Mouse (Mus musculus): ENCODE results near the gene Pnrc1. TPM values are rescaled to one million over a fixed set of nuclear protein-coding genes. Genes with fewer than 3 reads are reported as not detected.

Gene Pnrc1
- total RNA-seq (2012; rRNA removed) (15.4 and 27.8 TPM in 2 replicates), total RNA-seq (2014; rRNA removed) (33.0 and 35.3 TPM in 2 replicates), polyA plus RNA-seq (2012; ENCODE audit: insufficient read length, low read depth) (22.6 and 32.2 TPM in 2 replicates)

DNA sequence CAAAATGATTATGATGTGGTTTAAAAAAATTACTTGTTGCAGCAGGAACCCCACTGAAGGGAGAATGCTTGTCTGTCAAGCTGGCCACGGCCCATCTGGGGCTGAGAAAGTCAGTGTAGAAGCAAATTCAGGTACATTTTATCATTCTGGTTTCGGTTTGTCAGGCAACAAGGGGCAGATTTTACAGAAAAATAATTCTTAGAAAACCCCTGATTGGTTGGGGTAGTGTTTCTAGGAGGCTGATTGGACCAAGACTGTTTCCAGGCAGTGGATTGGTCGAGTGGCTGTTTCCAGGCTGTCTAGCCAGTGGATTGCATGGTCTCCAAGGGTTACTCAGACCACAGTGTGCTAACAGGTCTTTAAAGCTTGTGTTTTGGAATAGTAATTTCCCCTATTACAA lies at the start of gene Pnrc1:
TSS of gene Pnrc1 (minus strand) at position 162 of the 400 bp plus-strand sequence.
- no peak within 1 kb of the TSS for H3K27ac ChIP-seq (ENCODE audit: insufficient read depth, low read depth)
- dilution Hi-C loops (cut with MboI; ENCODE audit: extremely low pct_ligation_motif_present, extremely low pct_unique_long_range_greater_than_20kb, low sequenced_read_pairs) (no loop called here), in situ Hi-C loops (cut with MboI; ENCODE audit: low pct_ligation_motif_present, low pct_unique_long_range_greater_than_20kb, low sequenced_read_pairs) (loop anchor here (10.0 kb wide), 1 partner anchor 255 kb away; the partner anchor contains the start of gene Ube2j1)
- peak within 1 kb of the TSS; percentile 58 for H3K4me2 ChIP-seq (ENCODE audit: insufficient read depth, low read depth, poor library complexity, severe bottlenecking)
- H3K79me2 ChIP-seq (replicated peaks; ENCODE audit: control insufficient read depth, extremely low read depth, insufficient read depth, poor library complexity, severe bottlenecking) = no peaks in the 10 kb centered on the region
- peaks cover under 1 to 19% of the 10 kb centered on the region in 2 experiments; a peak in 2 of 4 replicates for H3K4me1 ChIP-seq (ENCODE audit: control insufficient read depth in 1 of 2, insufficient read depth in 2 of 2)
- H3K36me3 ChIP-seq (replicated peaks in 1 of 2; ENCODE audit: control insufficient read depth in 1 of 2, insufficient read depth in 1 of 2, low read length in 1 of 2) = peaks cover 0 to 2% of the 10 kb centered on the region in 2 experiments
- TF ChIP-seq JUN (IDR thresholded peaks at IDR 0.05; ENCODE audit: insufficient read depth, low read depth, low read length) (no peak), EP300 (IDR thresholded peaks at IDR 0.05; ENCODE audit: low read length) (no peak), IRF4 (IDR thresholded peaks at IDR 0.05; ENCODE audit: low read depth, low read length) (peak; percentile 8; the same call in 1 of the 2 replicates), PAX5 (IDR thresholded peaks at IDR 0.05; ENCODE audit: low read length) (no peak), CHD2 (IDR thresholded peaks at IDR 0.05; ENCODE audit: low read length) (peak; percentile 65), GABPA (IDR thresholded peaks at IDR 0.05; ENCODE audit: insufficient replicate concordance, low read depth, low read length) (no peak), USF1 (IDR thresholded peaks at IDR 0.05; ENCODE audit: low read depth, low read length) (no peak), TBP (conservative IDR thresholded peaks at IDR 0.05; ENCODE audit: low read depth, low read length) (0 out of 2 replicates have a peak, but pooled peaks have one; percentile 50), RAD21 (IDR thresholded peaks at IDR 0.05; ENCODE audit: low read depth, low read length) (no peak), TCF12 (IDR thresholded peaks at IDR 0.05; ENCODE audit: low read depth, low read length) (no peak), CHD1 (IDR thresholded peaks at IDR 0.05; ENCODE audit: low read depth, low read length) (no peak), ZKSCAN1 (IDR thresholded peaks at IDR 0.05; ENCODE audit: borderline replicate concordance, low read depth, low read length) (no peak), ZNF384 (IDR thresholded peaks at IDR 0.05; ENCODE audit: low read depth, low read length) (no peak), MAFK (IDR thresholded peaks at IDR 0.05; ENCODE audit: insufficient replicate concordance, low read length) (no peak), MYC (IDR thresholded peaks at IDR 0.05; ENCODE audit: low read depth, low read length) (peak; percentile 8; the same call in 1 of the 2 replicates), KAT2A (IDR thresholded peaks at IDR 0.05; ENCODE audit: insufficient replicate concordance, low read length) (no peak), USF2 (conservative IDR thresholded peaks at IDR 0.05; ENCODE audit: low read depth, low read length) (no peak), POLR2A (IDR thresholded peaks at IDR 0.05; ENCODE audit: low read depth, low read length) (no peak), NELFE (IDR thresholded peaks at IDR 0.05; ENCODE audit: low read depth, low read length) (no peak)
- DNase-seq (ENCODE audit: extremely low read depth) = peak; percentile 84
- H3K27me3 ChIP-seq (replicated peaks) = peaks cover 2% of the 10 kb centered on the region
- H3K4me3 ChIP-seq (replicated peaks in 1 of 3; ENCODE audit: low read depth in 2 of 3, low read length in 2 of 3, poor library complexity in 1 of 3) = peak within 1 kb of the TSS; percentile 55 to 71 (median 56)
- peak within 1 kb of the TSS; percentile 68 for H3K9ac ChIP-seq (ENCODE audit: insufficient read depth, low read depth)
- H3K9me3 ChIP-seq (replicated peaks; ENCODE audit: low read length) = peaks cover under 1% of the 10 kb centered on the region

DNA sequence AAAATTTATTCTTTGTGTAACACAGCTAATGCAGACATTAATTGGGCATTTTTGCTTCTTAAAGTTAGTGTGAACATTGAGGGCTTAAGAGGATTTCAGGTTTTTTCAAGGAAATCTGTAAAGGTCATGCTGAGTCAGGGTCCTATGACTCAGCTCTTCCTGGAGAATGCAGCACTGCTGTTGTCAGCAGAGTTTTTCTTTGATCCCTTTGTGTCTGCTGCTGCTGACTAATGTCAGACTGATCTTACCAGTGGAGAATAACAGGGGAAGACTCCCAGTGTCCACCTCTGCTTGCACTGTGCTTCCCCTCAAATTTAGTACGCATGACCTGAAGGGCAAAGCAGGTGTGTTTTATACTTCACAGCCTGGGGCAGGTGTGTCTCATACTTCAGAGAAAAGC lies 48.0 kb upstream of the Pnrc1 start:
- peaks cover 0 to 7% of the 10 kb centered on the region in 2 experiments; a peak in 2 of 4 replicates for H3K4me1 ChIP-seq (ENCODE audit: control insufficient read depth in 1 of 2, insufficient read depth in 2 of 2)
- DNase-seq (ENCODE audit: extremely low read depth) = peak; percentile 5
- H3K79me2 ChIP-seq (replicated peaks; ENCODE audit: control insufficient read depth, extremely low read depth, insufficient read depth, poor library complexity, severe bottlenecking) = no peaks in the 10 kb centered on the region
- no peak for TF ChIP-seq PAX5 (IDR thresholded peaks at IDR 0.05; ENCODE audit: low read length)
- no peak for TF ChIP-seq TBP (conservative IDR thresholded peaks at IDR 0.05; ENCODE audit: low read depth, low read length)
- TF ChIP-seq SMC3 (IDR thresholded peaks at IDR 0.05; ENCODE audit: low read depth, low read length) = no peak
- TF ChIP-seq SIN3A (IDR thresholded peaks at IDR 0.05; ENCODE audit: low read length) = no peak
- no peak for TF ChIP-seq POLR2A (IDR thresholded peaks at IDR 0.05; ENCODE audit: low read depth, low read length)
- TF ChIP-seq MAFK (IDR thresholded peaks at IDR 0.05; ENCODE audit: insufficient replicate concordance, low read length) = peak; percentile 68; the same call in 1 of the 2 replicates
- no peaks in the 10 kb centered on the region for H3K27me3 ChIP-seq (replicated peaks)
- H3K9ac ChIP-seq (ENCODE audit: insufficient read depth, low read depth) = no peak overlapping the region
- H3K9me3 ChIP-seq (replicated peaks; ENCODE audit: low read length) = no peaks in the 10 kb centered on the region
- in situ Hi-C loops (cut with MboI; ENCODE audit: low pct_ligation_motif_present, low pct_unique_long_range_greater_than_20kb, low sequenced_read_pairs) = no loop called here
- H3K4me3 ChIP-seq (replicated peaks in 1 of 3; ENCODE audit: low read depth in 2 of 3, low read length in 2 of 3, poor library complexity in 1 of 3) = no peak overlapping the region
- H3K4me2 ChIP-seq (ENCODE audit: insufficient read depth, low read depth, poor library complexity, severe bottlenecking) = no peak overlapping the region
- peaks cover 9 to 70% of the 10 kb centered on the region in 2 experiments for H3K36me3 ChIP-seq (replicated peaks in 1 of 2; ENCODE audit: control insufficient read depth in 1 of 2, insufficient read depth in 1 of 2, low read length in 1 of 2)
- H3K27ac ChIP-seq (ENCODE audit: insufficient read depth, low read depth) = no peak overlapping the region
- dilution Hi-C loops (cut with MboI; ENCODE audit: extremely low pct_ligation_motif_present, extremely low pct_unique_long_range_greater_than_20kb, low sequenced_read_pairs) = no loop called here
